Mouse (Mus musculus) lung, embryonic 16.5 days (tissue): ENCODE data around the gene Mafk. TPM values are rescaled to one million over a fixed set of nuclear protein-coding genes. Genes with fewer than 3 reads are reported as not detected.

Source experiments
- ATAC-seq: fragments of 200-750 bp; cut with Nextera tagmentation; 2 replicates; pipeline ENCODE4 v1.8.0; 2017; ENCODE audit warnings: low read depth, mild to moderate bottlenecking, moderate library complexity
- H3K27ac ChIP-seq: fragments of 300-500 bp; sonication (generic); 2 replicates; pipeline ENCODE4 v1.5.1; 2014; ENCODE audit warnings: mild to moderate bottlenecking, control low read depth, low read length
- H3K27me3 ChIP-seq: fragments of 300-500 bp; sonication (generic); 2 replicates; pipeline ENCODE4 v1.6.1; 2014; ENCODE audit warnings: low read depth, low read length, mixed read lengths; ENCODE audit not compliant: control insufficient read depth, insufficient read depth
- H3K36me3 ChIP-seq: fragments of 300-500 bp; sonication (generic); 2 replicates; pipeline ENCODE4 v1.6.1; 2014; ENCODE audit warnings: low read length; ENCODE audit not compliant: control insufficient read depth, insufficient read depth
- H3K4me1 ChIP-seq: fragments of 300-500 bp; sonication (generic); replicated peaks from 2 replicates; pipeline ENCODE4 v1.6.1; 2014; ENCODE audit warnings: low read length, mixed read lengths; ENCODE audit not compliant: control insufficient read depth, insufficient read depth
- H3K4me2 ChIP-seq: fragments of 300-500 bp; sonication (generic); 2 replicates; pipeline ENCODE4 v1.6.1; 2014; ENCODE audit warnings: low read depth, low read length, control low read depth
- H3K4me3 ChIP-seq: fragments of 300-500 bp; sonication (generic); 2 replicates; pipeline ENCODE4 v1.5.1; 2014; ENCODE audit warnings: mild to moderate bottlenecking, low read length, control low read depth
- H3K9ac ChIP-seq: fragments of 300-500 bp; sonication (generic); 2 replicates; pipeline ENCODE4 v1.6.1; 2014; ENCODE audit warnings: low read length, control low read depth
- H3K9me3 ChIP-seq: fragments of 300-500 bp; sonication (generic); 2 replicates; pipeline ENCODE4 v1.6.1; 2016; ENCODE audit warnings: low read length; ENCODE audit not compliant: control insufficient read depth
- WGBS: fragments of 180-500 bp; shearing (Covaris S2); extraction: QIAGEN DNeasy Blood & Tissue Kit; methylation state at CpG from one replicate; pipeline ENCODE4 v1.1.7; 2014; 5-methylcytosine and 5-hydroxymethylcytosine counted together
- polyA plus RNA-seq: library from polyadenylated mRNA; unstranded; fragments of >200 nt; fragmentation: Nextera tagmentation; extraction: Ambion mirVana; gene quantifications from 2 replicates; pipeline ENCODE4 v1.2.1, GENCODE M21; 2015

The Mafk gene
- polyA plus RNA-seq, 1 experiment from 2014 or later: 16.3 TPM

GRCm38 (mm10) chr5:139801231-139801630, 9.9 kb downstream of the Mafk start:
- Histone ChIP-seq H3K36me3 (peaks cover 15% of the 10 kb centered on the region), H3K9me3 (no peaks in the 10 kb centered on the region), H3K4me3 (no peak overlapping the region), H3K4me2 (no peak overlapping the region), H3K27ac (no peak overlapping the region), H3K9ac (no peak overlapping the region), H3K27me3 (no peaks in the 10 kb centered on the region), H3K4me1 (peaks cover 36% of the 10 kb centered on the region)
- no peak for ATAC-seq
- 86% methylated on average over 8 of the region's 8 CpGs for WGBS

GRCm38 (mm10) chr5:139801880-139802279, 10.6 kb downstream of the Mafk start:
- Histone ChIP-seq H3K27ac (no peak overlapping the region), H3K36me3 (peaks cover 15% of the 10 kb centered on the region), H3K9ac (no peak overlapping the region), H3K4me3 (no peak overlapping the region), H3K4me1 (peaks cover 29% of the 10 kb centered on the region), H3K9me3 (no peaks in the 10 kb centered on the region), H3K4me2 (no peak overlapping the region), H3K27me3 (no peaks in the 10 kb centered on the region)
- 91% methylated on average over 10 of the region's 10 CpGs for WGBS
- ATAC-seq: no peak

- ATAC-seq: no peak
- peaks cover 15% of the 10 kb centered on the region for H3K36me3 ChIP-seq
- H3K9ac ChIP-seq: no peak overlapping the region
- no peaks in the 10 kb centered on the region for H3K9me3 ChIP-seq
- H3K27ac ChIP-seq: peak overlapping the region; percentile 60
- no peak overlapping the region for H3K4me2 ChIP-seq
- peaks cover 17% of the 10 kb centered on the region for H3K4me1 ChIP-seq
- H3K27me3 ChIP-seq: no peaks in the 10 kb centered on the region
- no peak overlapping the region for H3K4me3 ChIP-seq
- 69% methylated on average over 8 of the region's 8 CpGs for WGBS
Measured at GRCm38 (mm10) chr5:139803165-139803564, 11.9 kb downstream of the Mafk start.

GRCm38 (mm10) chr5:139803601-139804102, 12.3 kb downstream of the Mafk start:
- peak overlapping the region; percentile 21; the same call in 1 of the 2 replicates for H3K4me2 ChIP-seq
- peak overlapping the region; percentile 65 for H3K27ac ChIP-seq
- no peaks in the 10 kb centered on the region for H3K27me3 ChIP-seq
- 9% methylated on average over 12 of the region's 12 CpGs for WGBS
- no peak overlapping the region for H3K4me3 ChIP-seq
- H3K9me3 ChIP-seq: no peaks in the 10 kb centered on the region
- H3K9ac ChIP-seq: peak overlapping the region; percentile 31; the same call in 1 of the 2 replicates
- ATAC-seq: peak; percentile 84
- H3K4me1 ChIP-seq: peaks cover 12% of the 10 kb centered on the region
- H3K36me3 ChIP-seq: peaks cover 15% of the 10 kb centered on the region

- Histone ChIP-seq H3K4me3 (no peak overlapping the region), H3K27me3 (no peaks in the 10 kb centered on the region), H3K4me1 (peaks cover 11% of the 10 kb centered on the region), H3K9me3 (no peaks in the 10 kb centered on the region), H3K36me3 (peaks cover 16% of the 10 kb centered on the region), H3K4me2 (peak overlapping the region; percentile 21; the same call in 1 of the 2 replicates), H3K9ac (peak overlapping the region; percentile 31; the same call in 1 of the 2 replicates), H3K27ac (peak overlapping the region; percentile 65)
- peak; percentile 64 for ATAC-seq
- WGBS: 12% methylated on average over 6 of the region's 6 CpGs
Measured at GRCm38 (mm10) chr5:139804107-139804551, 12.8 kb downstream of the Mafk start.

GRCm38 (mm10) chr5:139804573-139805111, 13.3 kb downstream of the Mafk start:
- Histone ChIP-seq H3K4me2 (no peak overlapping the region), H3K9ac (no peak overlapping the region), H3K27me3 (no peaks in the 10 kb centered on the region), H3K4me1 (peaks cover 11% of the 10 kb centered on the region), H3K27ac (peak overlapping the region; percentile 65), H3K4me3 (no peak overlapping the region), H3K9me3 (no peaks in the 10 kb centered on the region), H3K36me3 (peaks cover 18% of the 10 kb centered on the region)
- ATAC-seq: no peak
- 80% methylated on average over 11 of the region's 11 CpGs for WGBS

GRCm38 (mm10) chr5:139805924-139806323, 14.6 kb downstream of the Mafk start:
- H3K4me1 ChIP-seq: peaks cover 11% of the 10 kb centered on the region
- no peak overlapping the region for H3K4me3 ChIP-seq
- H3K9me3 ChIP-seq: no peaks in the 10 kb centered on the region
- no peak for ATAC-seq
- H3K9ac ChIP-seq: no peak overlapping the region
- H3K27me3 ChIP-seq: no peaks in the 10 kb centered on the region
- H3K4me2 ChIP-seq: no peak overlapping the region
- no peak overlapping the region for H3K27ac ChIP-seq
- 89% methylated on average over 8 of the region's 8 CpGs for WGBS
- peaks cover 8% of the 10 kb centered on the region for H3K36me3 ChIP-seq

- H3K36me3 ChIP-seq: peaks cover 3% of the 10 kb centered on the region; the same call in 1 of the 2 replicates
- no peak overlapping the region for H3K4me2 ChIP-seq
- no peak for ATAC-seq
- 59% methylated on average over 4 of the region's 4 CpGs for WGBS
- H3K4me1 ChIP-seq: peaks cover under 1% of the 10 kb centered on the region
- H3K9me3 ChIP-seq: no peaks in the 10 kb centered on the region
- H3K4me3 ChIP-seq: no peak overlapping the region
- H3K9ac ChIP-seq: no peak overlapping the region
- no peak overlapping the region for H3K27ac ChIP-seq
- H3K27me3 ChIP-seq: peaks cover 10% of the 10 kb centered on the region
Measured at GRCm38 (mm10) chr5:139809397-139809796, 18.1 kb downstream of the Mafk start.

GRCm38 (mm10) chr5:139811677-139812397, 20.5 kb downstream of the Mafk start:
- WGBS: 76% methylated on average over 15 of the region's 15 CpGs
- Histone ChIP-seq H3K36me3 (peaks cover 3% of the 10 kb centered on the region; the same call in 1 of the 2 replicates), H3K9me3 (no peaks in the 10 kb centered on the region), H3K4me1 (peaks cover 3% of the 10 kb centered on the region; the same call in 1 of the 2 replicates), H3K9ac (no peak overlapping the region), H3K4me3 (no peak overlapping the region), H3K4me2 (no peak overlapping the region), H3K27ac (no peak overlapping the region), H3K27me3 (peaks cover 10% of the 10 kb centered on the region)
- no peak for ATAC-seq
